Mouse (Mus musculus) cerebellum, adult 2 months (tissue): ENCODE results near the gene Ak2.
A peak's percentile ranks its signal among the peaks of the same experiment; 100 is the strongest.

ENCODE experiments used
- CTCF ChIP-seq: fragments of 200-500 bp; IDR thresholded peaks from 2 replicates; pipeline ENCODE4 v1.5.1; 2011; ENCODE audit warnings: low read depth, mild to moderate bottlenecking, control low read depth, low read length, moderate library complexity, borderline replicate concordance; ENCODE audit not compliant: insufficient read depth
- POLR2A ChIP-seq: fragments of 200-500 bp; IDR thresholded peaks from 2 replicates; pipeline ENCODE4 v1.6.1; 2011; ENCODE audit warnings: low read length, control low read depth, borderline replicate concordance; ENCODE audit not compliant: insufficient read depth

GRCm38 (mm10) chr4:128993025-128993662 lies 1.4 kb downstream of the Ak2 start:
- no peak for TF ChIP-seq CTCF
- TF ChIP-seq POLR2A = peak; percentile 82
